Mouse (Mus musculus) thymus, adult 2 months (tissue): ENCODE results near the gene Mlip.

Source experiments
- CTCF ChIP-seq: fragments of 200-500 bp; IDR thresholded peaks from 2 replicates; pipeline ENCODE4 v1.5.1; 2012; ENCODE audit warnings: mild to moderate bottlenecking, control low read depth, low read length, moderate library complexity, borderline replicate concordance; ENCODE audit not compliant: control insufficient read depth, poor library complexity, insufficient read depth; ENCODE audit errors: extremely low read depth
- POLR2A ChIP-seq: fragments of 200-500 bp; IDR thresholded peaks from 2 replicates; pipeline ENCODE4 v1.6.1; 2012; ENCODE audit warnings: mild to moderate bottlenecking, low read length, control low read depth, moderate library complexity; ENCODE audit not compliant: control insufficient read depth, poor library complexity, insufficient read depth; ENCODE audit errors: extremely low read depth

GRCm38 (mm10) chr9:77278055-77278454, 74.7 kb downstream of the Mlip start:
- TF ChIP-seq CTCF (no peak), POLR2A (no peak)
